Mouse (Mus musculus) limb, embryonic 13.5 days (tissue): Measurements from ENCODE around the gene 4930568D16Rik. TPM values are rescaled to one million over a fixed set of nuclear protein-coding genes. Genes with fewer than 3 reads are reported as not detected.

Source experiments
- ATAC-seq: fragments of 200-750 bp; cut with Nextera tagmentation; 2 replicates; pipeline ENCODE4 v1.8.0; 2017; ENCODE audit warnings: low read depth, moderate number of reproducible peaks, moderate TSS enrichment; ENCODE audit not compliant: low FRiP score
- H3K27ac ChIP-seq: fragments of 300-500 bp; sonication (generic); 2 replicates; pipeline ENCODE4 v1.5.1; 2015; ENCODE audit warnings: inconsistent platforms, mild to moderate bottlenecking, moderate library complexity
- H3K27me3 ChIP-seq: fragments of 300-500 bp; sonication (generic); 2 replicates; pipeline ENCODE4 v1.6.1; 2015; ENCODE audit warnings: mild to moderate bottlenecking, inconsistent platforms
- H3K36me3 ChIP-seq: fragments of 300-500 bp; sonication (generic); 2 replicates; pipeline ENCODE4 v1.6.1; 2015; ENCODE audit warnings: inconsistent platforms, mild to moderate bottlenecking, moderate library complexity
- H3K4me1 ChIP-seq: fragments of 300-500 bp; sonication (generic); 2 replicates; pipeline ENCODE4 v1.6.1; 2015; ENCODE audit warnings: inconsistent platforms
- H3K4me2 ChIP-seq: fragments of 300-500 bp; sonication (generic); replicated peaks from 2 replicates; pipeline ENCODE4 v1.6.1; 2015; ENCODE audit warnings: inconsistent platforms, mild to moderate bottlenecking, moderate library complexity
- H3K4me3 ChIP-seq: fragments of 300-500 bp; sonication (generic); 2 replicates; pipeline ENCODE4 v1.5.1; 2015; ENCODE audit warnings: moderate library complexity, mild to moderate bottlenecking, inconsistent platforms
- H3K9ac ChIP-seq: fragments of 300-500 bp; sonication (generic); 2 replicates; pipeline ENCODE4 v1.6.1; 2015; ENCODE audit warnings: mild to moderate bottlenecking, inconsistent platforms
- H3K9me3 ChIP-seq: fragments of 300-500 bp; sonication (generic); 2 replicates; pipeline ENCODE4 v1.6.1; 2016; ENCODE audit warnings: inconsistent platforms
- WGBS: fragments of 180-500 bp; shearing (Covaris S2); methylation state at CpG from one replicate; pipeline ENCODE4 v1.1.7; 2015; 5-methylcytosine and 5-hydroxymethylcytosine counted together
- polyA plus RNA-seq: library from polyadenylated mRNA; unstranded; fragments of >200 nt; fragmentation: Nextera tagmentation; extraction: Ambion mirVana; gene quantifications from 2 replicates; pipeline ENCODE4 v1.2.1, GENCODE M21; 2015

4930568D16Rik gene
- polyA plus RNA-seq, 1 experiment from 2014 or later = not detected

GRCm38 (mm10) chr2:35400739-35401138 is 33.2 kb upstream of the 4930568D16Rik start:
- 84% methylated on average over 7 of the region's 7 CpGs for WGBS
- H3K36me3 ChIP-seq = 0 out of 2 replicates have a peak, but pooled peaks cover 4% of the 10 kb centered on the region
- H3K9ac ChIP-seq = no peak overlapping the region
- no peak overlapping the region for H3K4me3 ChIP-seq
- no peak overlapping the region for H3K4me2 ChIP-seq
- H3K9me3 ChIP-seq = no peaks in the 10 kb centered on the region
- no peaks in the 10 kb centered on the region for H3K27me3 ChIP-seq
- H3K27ac ChIP-seq = no peak overlapping the region
- no peak for ATAC-seq
- H3K4me1 ChIP-seq = no peaks in the 10 kb centered on the region

GRCm38 (mm10) chr2:35398184-35398828 is 30.8 kb upstream of the 4930568D16Rik start:
- no peak for ATAC-seq
- no peak overlapping the region for H3K4me3 ChIP-seq
- H3K27me3 ChIP-seq = no peaks in the 10 kb centered on the region
- H3K27ac ChIP-seq = no peak overlapping the region
- H3K4me1 ChIP-seq = no peaks in the 10 kb centered on the region
- H3K9me3 ChIP-seq = no peaks in the 10 kb centered on the region
- H3K4me2 ChIP-seq = no peak overlapping the region
- 78% methylated on average over 6 of the region's 6 CpGs for WGBS
- H3K36me3 ChIP-seq = 0 out of 2 replicates have a peak, but pooled peaks cover 4% of the 10 kb centered on the region
- H3K9ac ChIP-seq = no peak overlapping the region

GRCm38 (mm10) chr2:35397590-35398173 is 30.2 kb upstream of the 4930568D16Rik start:
- ATAC-seq = no peak
- no peak overlapping the region for H3K4me3 ChIP-seq
- H3K4me2 ChIP-seq = no peak overlapping the region
- no peaks in the 10 kb centered on the region for H3K27me3 ChIP-seq
- H3K27ac ChIP-seq = no peak overlapping the region
- H3K9ac ChIP-seq = no peak overlapping the region
- 49% methylated on average over 11 of the region's 11 CpGs for WGBS
- H3K36me3 ChIP-seq = 0 out of 2 replicates have a peak, but pooled peaks cover 4% of the 10 kb centered on the region
- H3K4me1 ChIP-seq = no peaks in the 10 kb centered on the region
- H3K9me3 ChIP-seq = no peaks in the 10 kb centered on the region

GRCm38 (mm10) chr2:35397096-35397495 is 29.6 kb upstream of the 4930568D16Rik start, which contains the start of gene 4930402F06Rik:
4930402F06Rik (minus strand) TSS chr2:35397175.
- Histone ChIP-seq H3K27ac (no peak within 1 kb of the TSS), H3K4me1 (no peaks in the 10 kb centered on the region), H3K36me3 (no peaks in the 10 kb centered on the region), H3K27me3 (no peaks in the 10 kb centered on the region), H3K9me3 (no peaks in the 10 kb centered on the region), H3K9ac (no peak within 1 kb of the TSS), H3K4me3 (no peak within 1 kb of the TSS), H3K4me2 (no peak within 1 kb of the TSS)
- WGBS = 79% methylated on average over 5 of the region's 5 CpGs
- ATAC-seq = no peak

GRCm38 (mm10) chr2:35385441-35385871 is 17.9 kb upstream of the 4930568D16Rik start:
- no peaks in the 10 kb centered on the region for H3K36me3 ChIP-seq
- H3K4me1 ChIP-seq = peaks cover 6% of the 10 kb centered on the region
- H3K27me3 ChIP-seq = no peaks in the 10 kb centered on the region
- H3K4me3 ChIP-seq = no peak overlapping the region
- H3K27ac ChIP-seq = no peak overlapping the region
- 43% methylated on average over 9 of the region's 9 CpGs for WGBS
- no peak overlapping the region for H3K4me2 ChIP-seq
- no peak for ATAC-seq
- H3K9ac ChIP-seq = no peak overlapping the region
- no peaks in the 10 kb centered on the region; the same call in 1 of the 2 replicates for H3K9me3 ChIP-seq

GRCm38 (mm10) chr2:35379306-35379705 is 11.8 kb upstream of the 4930568D16Rik start:
- no peak for ATAC-seq
- H3K27ac ChIP-seq = no peak overlapping the region
- H3K4me1 ChIP-seq = no peaks in the 10 kb centered on the region
- no peak overlapping the region for H3K9ac ChIP-seq
- WGBS = 67% methylated on average over 9 of the region's 9 CpGs
- H3K9me3 ChIP-seq = no peaks in the 10 kb centered on the region
- H3K4me3 ChIP-seq = no peak overlapping the region
- no peaks in the 10 kb centered on the region for H3K36me3 ChIP-seq
- H3K27me3 ChIP-seq = no peaks in the 10 kb centered on the region
- H3K4me2 ChIP-seq = no peak overlapping the region

GRCm38 (mm10) chr2:35377600-35377999 is 10.1 kb upstream of the 4930568D16Rik start:
- no peaks in the 10 kb centered on the region for H3K4me1 ChIP-seq
- no peak overlapping the region for H3K9ac ChIP-seq
- H3K9me3 ChIP-seq = no peaks in the 10 kb centered on the region
- no peak for ATAC-seq
- no peak overlapping the region for H3K4me3 ChIP-seq
- WGBS = 43% methylated on average over 6 of the region's 6 CpGs
- H3K27ac ChIP-seq = no peak overlapping the region
- H3K4me2 ChIP-seq = no peak overlapping the region
- H3K36me3 ChIP-seq = no peaks in the 10 kb centered on the region
- H3K27me3 ChIP-seq = no peaks in the 10 kb centered on the region

GRCm38 (mm10) chr2:35373003-35373402 is 5.5 kb upstream of the 4930568D16Rik start:
- no peaks in the 10 kb centered on the region for H3K9me3 ChIP-seq
- H3K4me1 ChIP-seq = no peaks in the 10 kb centered on the region
- H3K9ac ChIP-seq = no peak overlapping the region
- H3K4me2 ChIP-seq = no peak overlapping the region
- no peaks in the 10 kb centered on the region for H3K36me3 ChIP-seq
- no peak overlapping the region for H3K4me3 ChIP-seq
- no peak for ATAC-seq
- H3K27me3 ChIP-seq = no peaks in the 10 kb centered on the region
- WGBS = 13% methylated on average over 3 of the region's 3 CpGs
- no peak overlapping the region for H3K27ac ChIP-seq

- no peak overlapping the region for H3K4me2 ChIP-seq
- H3K36me3 ChIP-seq = no peaks in the 10 kb centered on the region
- H3K4me3 ChIP-seq = no peak overlapping the region
- H3K27ac ChIP-seq = no peak overlapping the region
- no peaks in the 10 kb centered on the region for H3K27me3 ChIP-seq
- ATAC-seq = no peak
- H3K4me1 ChIP-seq = no peaks in the 10 kb centered on the region; the same call in 1 of the 2 replicates
- no peaks in the 10 kb centered on the region for H3K9me3 ChIP-seq
- H3K9ac ChIP-seq = no peak overlapping the region
Measured at GRCm38 (mm10) chr2:35370686-35371085, 3.2 kb upstream of the 4930568D16Rik start.

GRCm38 (mm10) chr2:35349184-35349583 is 18.3 kb downstream of the 4930568D16Rik start:
- ATAC-seq = no peak

GRCm38 (mm10) chr2:35345984-35346383 is 21.5 kb downstream of the 4930568D16Rik start:
- H3K9me3 ChIP-seq = no peaks in the 10 kb centered on the region
- H3K4me1 ChIP-seq = no peaks in the 10 kb centered on the region
- H3K27ac ChIP-seq = no peak overlapping the region
- no peaks in the 10 kb centered on the region for H3K36me3 ChIP-seq
- no peak overlapping the region for H3K9ac ChIP-seq
- no peak overlapping the region for H3K4me2 ChIP-seq
- WGBS = 69% methylated on average over 2 of the region's 2 CpGs
- ATAC-seq = no peak
- no peak overlapping the region for H3K4me3 ChIP-seq
- H3K27me3 ChIP-seq = no peaks in the 10 kb centered on the region; the same call in 1 of the 2 replicates

More at GRCm38 (mm10) chr2:35349184-35349583, 18.3 kb downstream of the 4930568D16Rik start:
- Histone ChIP-seq H3K27me3 (no peaks in the 10 kb centered on the region; the same call in 1 of the 2 replicates), H3K9ac (no peak overlapping the region), H3K36me3 (no peaks in the 10 kb centered on the region), H3K9me3 (no peaks in the 10 kb centered on the region), H3K27ac (no peak overlapping the region), H3K4me3 (no peak overlapping the region), H3K4me2 (no peak overlapping the region), H3K4me1 (no peaks in the 10 kb centered on the region)
- 56% methylated on average over 5 of the region's 5 CpGs for WGBS

- no peak for ATAC-seq
- H3K27me3 ChIP-seq = no peaks in the 10 kb centered on the region
Measured at GRCm38 (mm10) chr2:35342605-35343004, 24.9 kb downstream of the 4930568D16Rik start.

More at GRCm38 (mm10) chr2:35342605-35343004, 24.9 kb downstream of the 4930568D16Rik start:
- no peak overlapping the region for H3K9ac ChIP-seq
- H3K9me3 ChIP-seq = no peaks in the 10 kb centered on the region
- H3K36me3 ChIP-seq = no peaks in the 10 kb centered on the region
- H3K4me2 ChIP-seq = no peak overlapping the region
- WGBS = 74% methylated on average over 3 of the region's 3 CpGs
- peaks cover under 1% of the 10 kb centered on the region; the same call in 1 of the 2 replicates for H3K4me1 ChIP-seq
- no peak overlapping the region for H3K4me3 ChIP-seq
- no peak overlapping the region for H3K27ac ChIP-seq
